Mouse (Mus musculus) forebrain, embryonic 16.5 days (tissue): ENCODE results near the gene Cd3g. TPM values are rescaled to one million over a fixed set of nuclear protein-coding genes. Genes with fewer than 3 reads are reported as not detected.
"Not testable (repeated sequence)": the region's sequence is repeated elsewhere in the genome, so short reads cannot be mapped to it uniquely, and the experiment has no call there.

ENCODE experiments used
- ATAC-seq: fragments of 200-750 bp; cut with Nextera tagmentation; 2 replicates; pipeline ENCODE4 v1.8.0; 2017; ENCODE audit warnings: mild to moderate bottlenecking, moderate library complexity
- H3K27ac ChIP-seq: fragments of 300-500 bp; sonication (generic); 2 replicates; pipeline ENCODE4 v1.5.1; 2014; ENCODE audit warnings: low read length, control low read depth
- H3K27me3 ChIP-seq: fragments of 300-500 bp; sonication (generic); replicated peaks from 2 replicates; pipeline ENCODE4 v1.6.1; 2014; ENCODE audit warnings: low read length; ENCODE audit not compliant: control insufficient read depth, insufficient read depth
- H3K36me3 ChIP-seq: fragments of 300-500 bp; sonication (generic); 2 replicates; pipeline ENCODE4 v1.6.1; 2014; ENCODE audit not compliant: control insufficient read depth, insufficient read depth
- H3K4me1 ChIP-seq: fragments of 300-500 bp; sonication (generic); replicated peaks from 2 replicates; pipeline ENCODE4 v1.6.1; 2014; ENCODE audit warnings: low read length; ENCODE audit not compliant: control insufficient read depth, insufficient read depth
- H3K4me2 ChIP-seq: fragments of 300-500 bp; sonication (generic); 2 replicates; pipeline ENCODE4 v1.6.1; 2014; ENCODE audit warnings: mild to moderate bottlenecking, low read length, control low read depth
- H3K4me3 ChIP-seq: fragments of 300-500 bp; sonication (generic); replicated peaks from 2 replicates; pipeline ENCODE4 v1.5.1; 2014; ENCODE audit warnings: mild to moderate bottlenecking, low read length, control low read depth
- H3K9ac ChIP-seq: fragments of 300-500 bp; sonication (generic); replicated peaks from 2 replicates; pipeline ENCODE4 v1.6.1; 2014; ENCODE audit warnings: low read depth, low read length, control low read depth
- H3K9me3 ChIP-seq: fragments of 300-500 bp; sonication (generic); 2 replicates; pipeline ENCODE4 v1.6.1; 2016; ENCODE audit warnings: low read length; ENCODE audit not compliant: control insufficient read depth
- WGBS: fragments of 180-500 bp; shearing (Covaris S2); extraction: QIAGEN DNeasy Blood & Tissue Kit; methylation state at CpG from one replicate; pipeline ENCODE4 v1.1.7; 2014; 5-methylcytosine and 5-hydroxymethylcytosine counted together
- polyA plus RNA-seq: library from polyadenylated mRNA; unstranded; fragments of >200 nt; fragmentation: Nextera tagmentation; extraction: Ambion mirVana; gene quantifications from 2 replicates; pipeline ENCODE4 v1.2.1, GENCODE M21; 2015

Gene Cd3g
- polyA plus RNA-seq, 1 experiment from 2014 or later, result not detected

DNA sequence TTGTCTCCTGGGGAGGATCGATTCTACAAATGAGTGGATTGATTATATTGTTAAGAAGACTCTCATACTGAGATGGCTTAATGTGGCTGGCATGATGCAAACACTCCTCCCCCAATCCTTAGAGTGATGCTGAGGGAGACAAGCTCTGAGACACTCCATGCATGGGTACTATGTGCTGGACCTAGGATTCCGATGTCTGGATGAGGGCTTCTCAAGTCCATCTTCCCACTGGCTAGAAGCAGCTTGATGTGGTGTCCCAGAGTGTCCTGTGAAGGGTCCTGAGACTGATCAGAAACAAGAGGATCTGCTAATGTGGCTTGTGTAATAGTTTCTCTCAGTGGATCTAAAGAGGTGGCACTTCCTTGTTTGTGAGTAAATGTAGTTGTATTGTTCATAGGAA is 873 bp upstream of the Cd3g start:
- no peak overlapping the region for H3K27ac ChIP-seq

DNA sequence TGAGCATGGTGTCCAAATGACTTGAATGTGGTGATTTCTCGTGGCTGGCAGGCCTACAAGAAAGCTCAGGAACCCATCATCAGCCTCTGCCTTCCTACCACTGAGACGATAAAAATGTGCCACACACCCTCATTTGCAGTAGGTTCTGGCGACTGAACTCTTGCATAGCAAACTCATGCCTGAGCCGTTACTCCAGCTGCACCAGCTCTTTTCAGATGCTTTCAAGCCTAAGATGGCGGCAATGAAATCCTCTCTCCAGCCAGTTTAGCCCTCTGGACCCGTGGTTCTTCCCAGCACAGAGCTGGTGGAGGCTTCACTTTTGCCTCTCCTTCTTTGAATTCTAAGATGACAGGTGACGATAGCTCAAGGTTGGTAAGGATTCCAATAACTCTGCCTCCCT is 425 bp downstream of the Cd3g start:
- 76% methylated on average over 7 of the region's 7 CpGs for WGBS
- H3K4me3 ChIP-seq, result no peak overlapping the region

More for the DNA sequence above, 873 bp upstream of the Cd3g start:
- Histone ChIP-seq H3K27me3 (peaks cover 2% of the 10 kb centered on the region; the same call in 1 of the 2 replicates), H3K4me1 (no peaks in the 10 kb centered on the region), H3K4me2 (no peak overlapping the region), H3K4me3 (no peak overlapping the region), H3K36me3 (no peaks in the 10 kb centered on the region), H3K9ac (no peak overlapping the region), H3K9me3 (no peaks in the 10 kb centered on the region)
- 95% methylated on average over 2 of the region's 2 CpGs for WGBS
- ATAC-seq, result no peak

DNA sequence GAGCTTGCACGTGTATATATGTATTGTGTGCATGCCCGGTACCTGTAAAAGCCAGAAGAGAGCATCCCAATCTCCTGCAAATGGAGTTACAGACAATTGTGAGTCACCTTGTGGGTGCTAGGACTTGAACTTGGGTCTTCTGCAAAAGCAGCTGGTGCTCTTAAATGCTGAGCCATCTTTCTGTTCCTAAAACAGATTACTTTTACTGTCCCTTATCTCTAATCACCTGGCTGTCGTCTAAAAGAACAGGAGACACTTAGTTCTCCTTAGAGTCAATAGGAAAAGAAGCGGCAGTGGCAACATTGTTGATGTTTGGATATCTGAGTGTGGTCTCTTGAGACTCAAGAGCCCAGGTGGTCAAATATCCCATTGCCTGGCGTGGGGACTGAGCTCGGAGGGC is 2.4 kb downstream of the Cd3g start:
- Histone ChIP-seq H3K9me3 (no peaks in the 10 kb centered on the region), H3K4me2 (no peak overlapping the region), H3K27ac (no peak overlapping the region), H3K9ac (no peak overlapping the region), H3K27me3 (peaks cover 4% of the 10 kb centered on the region; the same call in 1 of the 2 replicates), H3K4me3 (no peak overlapping the region), H3K36me3 (no peaks in the 10 kb centered on the region), H3K4me1 (no peaks in the 10 kb centered on the region)
- ATAC-seq, result no peak
- 80% methylated on average over 6 of the region's 6 CpGs for WGBS

More for the DNA sequence above, 425 bp downstream of the Cd3g start:
- no peaks in the 10 kb centered on the region for H3K4me1 ChIP-seq
- no peak overlapping the region for H3K9ac ChIP-seq
- ATAC-seq, result no peak
- H3K27me3 ChIP-seq, result peaks cover 2% of the 10 kb centered on the region; the same call in 1 of the 2 replicates
- H3K4me2 ChIP-seq, result no peak overlapping the region
- no peaks in the 10 kb centered on the region for H3K36me3 ChIP-seq
- H3K27ac ChIP-seq, result no peak overlapping the region
- no peaks in the 10 kb centered on the region for H3K9me3 ChIP-seq

GRCm38 (mm10) chr9:44969450-44969849 is 10.8 kb downstream of the Cd3g start:
- Histone ChIP-seq H3K4me2 (no peak overlapping the region), H3K27me3 (0 out of 2 replicates have a peak, but pooled peaks cover 6% of the 10 kb centered on the region), H3K27ac (no peak overlapping the region), H3K4me1 (peaks cover 10% of the 10 kb centered on the region), H3K9me3 (no peaks in the 10 kb centered on the region), H3K36me3 (no peaks in the 10 kb centered on the region), H3K9ac (no peak overlapping the region), H3K4me3 (no peak overlapping the region)
- 71% methylated on average over 1 of the region's 1 CpGs for WGBS
- ATAC-seq, result no peak

- not testable (repeated sequence) for ATAC-seq, H3K9ac ChIP-seq, H3K27me3 ChIP-seq, H3K36me3 ChIP-seq, H3K4me3 ChIP-seq, H3K9me3 ChIP-seq, H3K27ac ChIP-seq, H3K4me2 ChIP-seq
- H3K4me1 ChIP-seq, result peaks cover 15% of the 10 kb centered on the region
- WGBS, result 81% methylated on average over 5 of the region's 5 CpGs
Observed at GRCm38 (mm10) chr9:44967763-44968162, 12.5 kb downstream of the Cd3g start.

- Histone ChIP-seq H3K27me3 (0 out of 2 replicates have a peak, but pooled peaks cover 4% of the 10 kb centered on the region), H3K4me1 (peaks cover 15% of the 10 kb centered on the region), H3K27ac (no peak overlapping the region), H3K4me2 (no peak overlapping the region), H3K4me3 (no peak overlapping the region), H3K9me3 (no peaks in the 10 kb centered on the region), H3K36me3 (no peaks in the 10 kb centered on the region), H3K9ac (no peak overlapping the region)
- no peak for ATAC-seq
- WGBS, result 28% methylated on average over 3 of the region's 3 CpGs
Observed at GRCm38 (mm10) chr9:44966815-44967242, 13.4 kb downstream of the Cd3g start.

DNA sequence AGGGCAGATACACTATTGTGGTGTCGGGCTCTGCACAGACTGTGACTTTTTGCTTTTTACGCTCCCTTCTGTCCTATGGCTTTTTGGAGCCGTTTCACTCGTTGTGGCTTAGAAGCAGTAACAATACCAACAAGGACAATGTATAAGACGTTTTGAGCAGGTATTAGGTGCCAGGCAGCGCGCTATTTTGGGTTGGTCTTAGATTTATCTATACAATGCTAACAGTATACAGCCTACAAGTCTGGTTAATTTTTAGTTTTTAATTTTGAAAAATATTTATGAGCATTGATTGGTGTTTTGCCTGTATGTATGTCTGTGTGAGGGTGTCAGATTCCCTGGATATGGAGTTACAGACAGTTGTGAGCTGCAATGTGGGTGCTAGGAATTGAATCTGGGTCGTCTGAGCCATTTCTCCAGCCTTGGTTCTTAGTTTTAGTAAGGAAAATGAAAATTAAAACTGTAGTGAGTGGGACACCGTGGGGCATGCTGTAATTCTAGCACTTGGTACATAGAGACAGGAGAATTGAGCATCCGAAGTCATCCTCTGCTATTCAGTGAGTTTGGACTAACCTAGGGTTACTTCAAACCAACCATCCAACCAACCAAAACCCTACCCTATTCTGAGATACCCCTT is 14.3 kb downstream of the Cd3g start:
- Histone ChIP-seq H3K27me3 (0 out of 2 replicates have a peak, but pooled peaks cover 2% of the 10 kb centered on the region), H3K4me1 (peaks cover 15% of the 10 kb centered on the region), H3K27ac (peak overlapping the region; percentile 26; the same call in 1 of the 2 replicates), H3K4me3 (peak overlapping the region; percentile 64), H3K9ac (peak overlapping the region; percentile 44), H3K36me3 (peaks cover 6% of the 10 kb centered on the region), H3K4me2 (peak overlapping the region; percentile 71), H3K9me3 (no peaks in the 10 kb centered on the region)
- ATAC-seq, result peak; percentile 11
- 16% methylated on average over 10 of the region's 10 CpGs for WGBS

- Histone ChIP-seq H3K27ac (peak within 1 kb of the TSS; percentile 26), H3K36me3 (peaks cover 7% of the 10 kb centered on the region), H3K4me1 (peaks cover 15% of the 10 kb centered on the region), H3K27me3 (no peaks in the 10 kb centered on the region), H3K9ac (peak within 1 kb of the TSS; percentile 63), H3K9me3 (no peaks in the 10 kb centered on the region), H3K4me2 (peak within 1 kb of the TSS; percentile 95), H3K4me3 (peak within 1 kb of the TSS; percentile 64)
- ATAC-seq, result peak; percentile 97
- under 1% methylated on average over 39 of the region's 39 CpGs for WGBS
Observed at GRCm38 (mm10) chr9:44965126-44965832, 15.0 kb downstream of the Cd3g start, which contains the start of gene Ube4a. Gene Ube4a, minus strand, starts transcription at chr9:44965600.

DNA sequence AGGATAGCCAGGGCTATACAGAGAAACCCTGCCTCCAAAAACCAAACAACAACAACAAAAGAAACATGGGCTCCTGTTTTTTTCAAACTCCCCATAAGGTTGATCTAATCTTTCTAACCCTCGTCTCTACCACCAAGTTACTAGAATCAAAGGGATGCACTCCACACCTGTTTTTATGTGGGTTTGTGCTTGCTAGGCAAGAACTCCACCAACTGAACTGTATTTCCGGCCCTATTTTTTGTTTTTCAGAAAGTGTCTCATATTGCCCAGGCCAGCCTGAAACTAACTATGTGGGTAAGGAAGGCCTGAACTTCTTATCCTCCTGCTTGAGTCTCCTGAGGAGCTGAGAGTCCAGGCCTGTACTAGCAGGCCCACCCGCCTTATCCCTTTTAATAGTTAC is 25.8 kb downstream of the Cd3g start:
- no peak for ATAC-seq
- no peak overlapping the region for H3K4me3 ChIP-seq
- H3K36me3 ChIP-seq, result peaks cover 35% of the 10 kb centered on the region
- H3K9me3 ChIP-seq, result no peaks in the 10 kb centered on the region
- no peak overlapping the region for H3K9ac ChIP-seq
- WGBS, result 89% methylated on average over 3 of the region's 3 CpGs
- H3K4me1 ChIP-seq, result no peaks in the 10 kb centered on the region
- no peak overlapping the region for H3K27ac ChIP-seq
- no peak overlapping the region for H3K4me2 ChIP-seq
- H3K27me3 ChIP-seq, result no peaks in the 10 kb centered on the region
